Mouse (Mus musculus) intestine, postnatal 0 days (tissue): ENCODE data around the gene Zbtb17. TPM values are rescaled to one million over a fixed set of nuclear protein-coding genes. Genes with fewer than 3 reads are reported as not detected.

ENCODE experiments used
- ATAC-seq: fragments of 200-750 bp; cut with Nextera tagmentation; 2 replicates; pipeline ENCODE4 v1.8.0; 2017; ENCODE audit warnings: mild to moderate bottlenecking, moderate TSS enrichment, moderate library complexity
- H3K27ac ChIP-seq: fragments of 300-500 bp; sonication (generic); 2 replicates; pipeline ENCODE4 v1.5.1; 2014; ENCODE audit warnings: mild to moderate bottlenecking, low read depth, low read length, moderate library complexity
- H3K27me3 ChIP-seq: fragments of 300-500 bp; sonication (generic); replicated peaks from 2 replicates; pipeline ENCODE4 v1.6.1; 2014; ENCODE audit warnings: low read length, mixed read lengths; ENCODE audit not compliant: control insufficient read depth, insufficient read depth
- H3K36me3 ChIP-seq: fragments of 300-500 bp; sonication (generic); 2 replicates; pipeline ENCODE4 v1.6.1; 2014; ENCODE audit warnings: mild to moderate bottlenecking, moderate library complexity; ENCODE audit not compliant: control insufficient read depth, insufficient read depth
- H3K4me1 ChIP-seq: fragments of 300-500 bp; sonication (generic); replicated peaks from 2 replicates; pipeline ENCODE4 v1.6.1; 2014; ENCODE audit warnings: antibody characterized with exemption, low read length, mixed read lengths; ENCODE audit not compliant: control insufficient read depth, insufficient read depth
- H3K4me2 ChIP-seq: fragments of 300-500 bp; sonication (generic); replicated peaks from 2 replicates; pipeline ENCODE4 v1.6.1; 2014; ENCODE audit warnings: low read depth, mild to moderate bottlenecking, moderate library complexity
- H3K4me3 ChIP-seq: fragments of 300-500 bp; sonication (generic); 2 replicates; pipeline ENCODE4 v1.5.1; 2014; ENCODE audit warnings: low read depth, low read length
- H3K9ac ChIP-seq: fragments of 300-500 bp; sonication (generic); 2 replicates; pipeline ENCODE4 v1.6.1; 2014; ENCODE audit warnings: mild to moderate bottlenecking, low read depth, low read length
- H3K9me3 ChIP-seq: fragments of 300-500 bp; sonication (generic); 2 replicates; pipeline ENCODE4 v1.6.1; 2016; ENCODE audit warnings: mixed run types; ENCODE audit not compliant: control insufficient read depth
- CTCF ChIP-seq: sonication (generic); IDR thresholded peaks from 2 replicates; pipeline ENCODE4 v1.5.1; 2016; ENCODE audit warnings: low read depth, mild to moderate bottlenecking, control low read depth, antibody characterized with exemption, moderate library complexity
- WGBS: fragments of 180-500 bp; shearing (Covaris S2); extraction: QIAGEN DNeasy Blood & Tissue Kit; methylation state at CpG from one replicate; pipeline ENCODE4 v1.1.7; 2014; 5-methylcytosine and 5-hydroxymethylcytosine counted together
- polyA plus RNA-seq: library from polyadenylated mRNA; unstranded; fragments of >200 nt; fragmentation: Nextera tagmentation; extraction: Ambion mirVana; gene quantifications from 2 replicates; pipeline ENCODE4 v1.2.1, GENCODE M21; 2015

Zbtb17 gene
- polyA plus RNA-seq, 1 experiment from 2014 or later: 9.7 TPM

DNA sequence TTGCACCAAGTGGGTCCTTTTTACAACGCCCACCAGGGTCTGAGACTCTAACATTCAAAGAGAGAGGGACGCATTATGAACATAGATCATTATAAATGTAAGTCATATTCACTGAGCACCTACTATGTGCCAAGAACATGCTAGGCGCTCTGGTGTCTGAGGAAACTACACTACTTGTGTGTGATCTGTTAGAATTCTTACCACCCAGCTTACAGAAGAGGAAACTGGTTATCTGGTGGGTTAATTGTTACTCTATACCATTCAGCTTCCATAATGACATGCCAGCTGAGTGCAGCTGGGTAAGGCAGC, 39.2 kb upstream of the Zbtb17 start:
- Histone ChIP-seq H3K4me1 (no peaks in the 10 kb centered on the region), H3K9ac (no peak overlapping the region), H3K4me2 (no peak overlapping the region), H3K27ac (no peak overlapping the region), H3K4me3 (no peak overlapping the region), H3K9me3 (no peaks in the 10 kb centered on the region), H3K36me3 (no peaks in the 10 kb centered on the region), H3K27me3 (no peaks in the 10 kb centered on the region)
- no peak for TF ChIP-seq CTCF
- no peak for ATAC-seq
- WGBS: 80% methylated on average over 3 of the region's 3 CpGs

DNA sequence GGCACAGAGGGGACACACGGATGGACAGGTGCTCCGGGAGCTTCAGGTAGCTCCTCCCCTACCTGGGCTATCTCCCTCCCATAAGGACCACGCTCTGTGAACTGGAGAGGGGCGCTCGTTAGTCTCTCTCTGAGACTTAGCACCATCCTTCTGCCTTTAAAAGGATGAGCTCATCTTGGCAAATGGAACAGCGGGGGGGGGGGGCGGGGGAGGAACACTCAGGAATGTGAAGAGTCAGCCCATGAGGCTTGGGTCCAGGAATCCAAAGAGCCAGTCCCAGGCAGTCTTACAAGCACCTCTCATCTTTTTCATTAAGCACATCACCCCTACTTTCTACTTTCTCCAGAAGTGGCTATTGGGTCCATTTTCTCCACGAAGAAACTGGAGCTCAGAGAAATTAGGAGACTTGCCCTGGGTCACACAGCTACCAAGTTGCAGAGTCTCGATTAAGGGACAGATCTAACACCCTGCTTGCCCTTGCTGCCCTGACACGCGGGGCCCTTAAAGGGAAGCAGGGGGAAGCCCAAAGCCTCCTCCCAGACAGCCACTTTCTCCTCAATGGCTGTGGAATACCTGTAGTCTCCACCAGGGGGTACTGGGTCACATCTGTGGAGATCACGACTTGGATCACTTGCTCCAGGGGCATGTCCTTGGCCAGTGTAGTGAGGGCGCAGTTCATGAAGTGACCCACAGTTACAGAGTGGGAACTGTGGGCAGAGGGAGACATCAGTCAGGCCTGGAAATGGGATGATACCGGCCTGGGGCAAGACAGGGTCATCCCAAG, 37.7 kb upstream of the Zbtb17 start:
- 41% methylated on average over 14 of the region's 14 CpGs for WGBS
- H3K9ac ChIP-seq: no peak overlapping the region
- no peaks in the 10 kb centered on the region for H3K9me3 ChIP-seq
- TF ChIP-seq CTCF: peak; percentile 89
- H3K36me3 ChIP-seq: no peaks in the 10 kb centered on the region
- no peaks in the 10 kb centered on the region for H3K27me3 ChIP-seq
- H3K27ac ChIP-seq: no peak overlapping the region
- no peak overlapping the region for H3K4me2 ChIP-seq
- ATAC-seq: peak; percentile 29; the same call in 1 of the 2 replicates
- H3K4me1 ChIP-seq: no peaks in the 10 kb centered on the region
- no peak overlapping the region for H3K4me3 ChIP-seq

DNA sequence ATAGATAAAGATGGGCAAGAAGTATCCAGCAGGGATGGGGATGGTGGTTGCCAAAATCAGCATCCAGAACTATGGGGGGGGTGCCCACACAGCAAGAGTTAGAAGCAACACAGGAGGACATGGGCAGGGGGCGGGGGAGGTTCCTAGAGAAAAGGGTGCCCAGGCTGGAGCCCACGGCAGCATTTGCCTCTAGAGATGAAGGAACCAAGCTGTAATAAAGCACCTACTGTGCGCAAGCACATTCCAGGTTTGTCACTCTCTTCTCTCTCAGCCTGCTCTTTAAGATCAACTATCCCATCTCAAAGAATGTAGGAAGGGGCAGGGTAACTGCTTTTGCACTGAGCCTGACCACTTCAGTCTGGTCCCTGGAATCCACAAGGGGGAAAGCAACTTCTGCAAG, 35.9 kb upstream of the Zbtb17 start:
- Histone ChIP-seq H3K27ac (no peak overlapping the region), H3K36me3 (no peaks in the 10 kb centered on the region), H3K4me3 (no peak overlapping the region), H3K4me2 (no peak overlapping the region), H3K4me1 (no peaks in the 10 kb centered on the region), H3K27me3 (no peaks in the 10 kb centered on the region), H3K9ac (no peak overlapping the region), H3K9me3 (no peaks in the 10 kb centered on the region)
- ATAC-seq: no peak
- WGBS: 89% methylated on average over 3 of the region's 3 CpGs
- no peak for TF ChIP-seq CTCF

DNA sequence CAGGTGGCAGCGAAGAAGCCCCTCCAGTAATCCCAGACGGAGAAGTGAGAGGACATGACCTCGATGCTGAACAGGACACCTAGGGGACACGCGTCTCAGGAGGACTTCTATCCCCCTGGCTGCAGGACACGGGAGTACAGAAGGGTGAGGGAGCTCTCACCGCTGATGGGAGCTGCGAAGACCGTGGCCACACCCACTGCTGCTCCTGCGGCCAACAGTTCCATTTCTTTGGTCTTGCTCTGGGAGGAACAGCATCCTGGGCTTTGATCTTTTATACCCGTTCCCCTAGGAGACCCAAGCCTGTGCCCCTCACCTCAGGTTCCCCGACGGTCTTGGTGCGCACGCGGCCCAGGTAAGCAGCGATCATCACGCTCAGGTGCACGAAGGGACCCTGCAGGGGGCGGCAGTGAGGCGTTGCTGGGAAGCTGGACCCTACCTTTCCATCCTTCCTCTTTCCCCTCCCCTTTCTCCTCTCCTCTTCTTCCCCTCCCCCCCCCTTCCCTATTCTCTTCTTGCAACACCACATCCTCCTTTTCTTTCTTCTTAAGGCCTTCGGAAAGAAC, 32.9 kb upstream of the Zbtb17 start:
- Histone ChIP-seq H3K4me2 (no peak overlapping the region), H3K36me3 (no peaks in the 10 kb centered on the region), H3K4me3 (no peak overlapping the region), H3K27ac (no peak overlapping the region), H3K4me1 (no peaks in the 10 kb centered on the region), H3K27me3 (no peaks in the 10 kb centered on the region), H3K9me3 (no peaks in the 10 kb centered on the region), H3K9ac (no peak overlapping the region)
- TF ChIP-seq CTCF: peak; percentile 57
- 23% methylated on average over 22 of the region's 22 CpGs for WGBS
- no peak for ATAC-seq

- H3K27me3 ChIP-seq: no peaks in the 10 kb centered on the region
- no peak within 1 kb of the TSS for H3K4me2 ChIP-seq
- 65% methylated on average over 7 of the region's 7 CpGs for WGBS
- no peak within 1 kb of the TSS for H3K4me3 ChIP-seq
- no peaks in the 10 kb centered on the region for H3K9me3 ChIP-seq
- no peak within 1 kb of the TSS for H3K9ac ChIP-seq
- no peaks in the 10 kb centered on the region; the same call in 1 of the 2 replicates for H3K4me1 ChIP-seq
- H3K36me3 ChIP-seq: no peaks in the 10 kb centered on the region
- no peak for ATAC-seq
- no peak for TF ChIP-seq CTCF
- H3K27ac ChIP-seq: no peak within 1 kb of the TSS
Measured at GRCm38 (mm10) chr4:141415924-141416323, 28.5 kb upstream of the Zbtb17 start, which contains the start of gene Clcnkb. Gene Clcnkb, minus strand, starts transcription at chr4:141416014.

DNA sequence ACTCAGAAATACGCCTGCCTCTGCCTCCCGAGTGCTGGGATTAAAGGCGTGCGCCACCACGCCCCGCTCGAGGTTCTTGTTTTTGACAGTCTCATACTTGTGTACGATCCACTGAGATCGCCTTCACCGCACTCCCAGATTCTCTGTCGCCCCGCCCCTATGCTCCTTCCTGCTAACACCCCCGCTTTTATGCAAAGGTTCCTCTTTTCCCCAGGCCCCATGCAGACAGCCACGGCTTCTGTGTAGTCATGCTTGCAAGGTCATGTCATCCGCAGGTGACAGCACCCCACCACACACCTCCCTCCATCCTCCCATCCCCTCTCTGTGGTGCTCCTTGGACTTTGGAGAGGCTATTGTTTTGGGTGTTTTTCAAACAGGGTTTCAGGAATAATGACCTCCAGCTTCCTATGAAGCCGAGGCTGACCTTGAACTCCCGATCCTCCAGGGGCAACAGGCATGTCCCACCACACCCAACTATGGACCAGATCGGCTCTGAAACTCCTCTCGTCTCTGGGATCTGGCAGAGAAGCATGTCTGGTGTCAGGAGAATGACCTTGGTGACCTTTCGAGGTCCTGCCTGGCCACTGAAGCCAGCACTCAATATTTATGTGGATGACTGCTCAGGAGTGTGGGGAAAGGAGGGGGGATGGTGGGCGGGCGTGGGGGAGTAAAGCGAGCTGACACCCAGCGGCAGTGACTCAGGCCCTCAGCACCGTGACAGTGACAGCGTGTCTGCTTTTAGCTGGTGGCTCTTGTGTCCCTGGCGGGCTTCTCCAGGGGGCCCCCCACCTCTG, 24.9 kb upstream of the Zbtb17 start:
- peaks cover 5% of the 10 kb centered on the region; the same call in 1 of the 2 replicates for H3K4me1 ChIP-seq
- no peak overlapping the region for H3K27ac ChIP-seq
- no peak overlapping the region for H3K4me3 ChIP-seq
- no peak overlapping the region for H3K9ac ChIP-seq
- no peak overlapping the region for H3K4me2 ChIP-seq
- no peaks in the 10 kb centered on the region for H3K9me3 ChIP-seq
- no peak for TF ChIP-seq CTCF
- H3K36me3 ChIP-seq: no peaks in the 10 kb centered on the region
- 67% methylated on average over 27 of the region's 27 CpGs for WGBS
- no peaks in the 10 kb centered on the region for H3K27me3 ChIP-seq
- no peak for ATAC-seq
